Mouse (Mus musculus) forebrain, embryonic 14.5 days (tissue): ENCODE measurements around the gene Tcf12. TPM values are rescaled to one million over a fixed set of nuclear protein-coding genes. Genes with fewer than 3 reads are reported as not detected.

ENCODE experiments used
- ATAC-seq: fragments of 200-750 bp; cut with Nextera tagmentation; 2 replicates; pipeline ENCODE4 v1.8.0; 2017; ENCODE audit warnings: mild to moderate bottlenecking, moderate library complexity
- DNase-seq: peaks from one replicate; pipeline ENCODE4 v3.0.0-alpha.2; 2015; ENCODE audit warnings: low spot score
- H3K27ac ChIP-seq: fragments of 300-500 bp; sonication (generic); 2 replicates; pipeline ENCODE4 v1.5.1; 2014; ENCODE audit warnings: low read depth, mild to moderate bottlenecking, control low read depth, low read length, moderate library complexity
- H3K27me3 ChIP-seq: fragments of 300-500 bp; sonication (generic); replicated peaks from 2 replicates; pipeline ENCODE4 v1.6.1; 2014; ENCODE audit warnings: low read length, control low read depth, mixed read lengths; ENCODE audit not compliant: control insufficient read depth, insufficient read depth
- H3K36me3 ChIP-seq: fragments of 300-500 bp; sonication (generic); 2 replicates; pipeline ENCODE4 v1.6.1; 2014; ENCODE audit warnings: low read length, control low read depth; ENCODE audit not compliant: control insufficient read depth, insufficient read depth
- H3K4me1 ChIP-seq: fragments of 300-500 bp; sonication (generic); 2 replicates; pipeline ENCODE4 v1.6.1; 2014; ENCODE audit warnings: antibody characterized with exemption, low read length, control low read depth; ENCODE audit not compliant: control insufficient read depth, insufficient read depth
- H3K4me2 ChIP-seq: fragments of 300-500 bp; sonication (generic); 2 replicates; pipeline ENCODE4 v1.6.1; 2014; ENCODE audit warnings: mild to moderate bottlenecking, control low read depth, low read length
- H3K4me3 ChIP-seq: fragments of 300-500 bp; sonication (generic); 2 replicates; pipeline ENCODE4 v1.5.1; 2014; ENCODE audit warnings: low read depth, low read length, control low read depth
- H3K9ac ChIP-seq: fragments of 300-500 bp; sonication (generic); 2 replicates; pipeline ENCODE4 v1.6.1; 2014; ENCODE audit warnings: mild to moderate bottlenecking, low read length, control low read depth, moderate library complexity
- H3K9me3 ChIP-seq: fragments of 300-500 bp; sonication (generic); replicated peaks from 2 replicates; pipeline ENCODE4 v1.6.1; 2016; ENCODE audit warnings: low read length, control low read depth, mixed read lengths; ENCODE audit not compliant: control insufficient read depth
- WGBS: fragments of 180-500 bp; shearing (Covaris S2); extraction: QIAGEN DNeasy Blood & Tissue Kit; methylation state at CpG from one replicate; pipeline ENCODE4 v1.1.7; 2014; 5-methylcytosine and 5-hydroxymethylcytosine counted together
- polyA plus RNA-seq: library from polyadenylated mRNA; unstranded; fragments of >200 nt; fragmentation: Nextera tagmentation; extraction: Ambion mirVana; gene quantifications from 2 replicates; pipeline ENCODE4 v1.2.1, GENCODE M21; 2014

The Tcf12 gene
- polyA plus RNA-seq, 1 experiment from 2014 or later = 68.1 TPM

DNA sequence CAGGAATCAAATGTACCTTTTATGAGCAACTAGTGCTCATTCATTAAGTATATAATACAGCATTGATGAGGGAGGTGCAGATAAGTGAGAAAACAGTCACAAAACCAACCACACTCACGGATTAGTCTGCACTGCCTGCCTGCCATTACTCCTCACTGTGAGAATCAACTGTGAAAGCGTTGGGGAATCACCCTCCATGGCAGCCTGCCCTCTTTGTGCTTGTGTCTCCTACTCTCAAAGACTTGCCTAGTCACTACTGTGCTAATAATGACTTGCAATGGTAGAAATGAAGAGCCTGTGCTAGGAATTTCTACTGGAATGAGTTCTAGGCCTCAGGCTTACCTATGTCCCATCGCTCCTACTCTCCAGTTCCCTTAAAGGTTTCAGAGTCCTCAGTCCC, 233.8 kb downstream of the Tcf12 start:
- Histone ChIP-seq H3K9ac (no peak overlapping the region), H3K4me1 (peaks cover 30% of the 10 kb centered on the region), H3K4me2 (no peak overlapping the region), H3K4me3 (no peak overlapping the region), H3K9me3 (no peaks in the 10 kb centered on the region), H3K27ac (no peak overlapping the region), H3K36me3 (peaks cover 23% of the 10 kb centered on the region), H3K27me3 (no peaks in the 10 kb centered on the region)
- peak; percentile 51 for DNase-seq
- no peak for ATAC-seq
- 46% methylated on average over 3 of the region's 3 CpGs for WGBS

DNA sequence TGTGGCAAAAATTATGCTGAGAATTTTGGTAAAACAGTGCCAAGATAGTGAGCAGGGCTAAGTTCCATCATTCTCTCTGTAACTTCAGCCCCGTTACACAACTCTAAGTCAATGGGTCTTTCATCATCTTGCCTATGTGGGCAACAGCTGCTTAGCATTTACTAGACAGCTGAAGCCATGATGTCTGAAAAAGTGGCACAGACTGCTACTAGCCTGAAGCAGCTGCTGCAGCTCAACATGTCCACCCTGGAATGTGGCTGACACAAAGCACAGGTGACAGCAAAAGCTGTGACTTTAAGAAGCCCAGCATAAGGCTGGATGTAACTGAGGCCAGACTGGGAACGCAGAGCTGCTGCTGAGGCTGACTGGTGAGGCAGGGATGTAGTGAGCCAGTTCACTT, 236.9 kb downstream of the Tcf12 start:
- DNase-seq (no peak), ATAC-seq (no peak)
- H3K36me3 ChIP-seq = peaks cover 22% of the 10 kb centered on the region
- no peak overlapping the region for H3K4me2 ChIP-seq
- no peaks in the 10 kb centered on the region for H3K9me3 ChIP-seq
- no peak overlapping the region for H3K4me3 ChIP-seq
- no peak overlapping the region for H3K27ac ChIP-seq
- H3K9ac ChIP-seq = no peak overlapping the region
- H3K4me1 ChIP-seq = peaks cover 15% of the 10 kb centered on the region
- no peaks in the 10 kb centered on the region for H3K27me3 ChIP-seq
- WGBS = 93% methylated on average over 2 of the region's 2 CpGs

DNA sequence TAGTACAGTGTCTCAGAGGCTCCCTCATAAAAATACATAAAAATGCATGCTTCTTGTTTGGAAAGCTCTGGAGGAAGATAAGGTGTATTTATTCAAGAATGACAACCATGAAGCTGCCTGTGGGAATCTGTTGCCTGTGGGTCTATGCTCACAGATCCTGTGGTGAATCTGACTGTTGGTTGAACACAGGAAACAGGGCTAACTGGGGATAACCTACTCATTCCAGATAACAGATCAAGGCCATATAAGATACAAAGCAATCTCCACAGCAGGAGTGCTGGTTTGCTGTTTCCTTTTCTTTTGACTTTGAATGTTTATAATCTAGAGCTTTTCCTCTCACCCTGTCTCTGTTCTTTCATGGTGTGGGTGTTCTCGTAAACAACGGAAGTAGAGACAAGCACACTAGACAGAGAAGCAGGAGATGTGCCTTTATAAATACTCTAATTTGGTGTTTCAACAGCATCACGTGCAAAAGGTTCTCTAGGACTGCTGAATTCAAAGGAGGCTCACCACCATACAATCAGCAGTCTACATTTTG, 237.6 kb downstream of the Tcf12 start:
- ATAC-seq (no peak), DNase-seq (no peak)
- no peaks in the 10 kb centered on the region for H3K27me3 ChIP-seq
- no peak overlapping the region for H3K4me3 ChIP-seq
- H3K4me1 ChIP-seq = peaks cover 12% of the 10 kb centered on the region
- 88% methylated on average over 3 of the region's 3 CpGs for WGBS
- no peak overlapping the region for H3K27ac ChIP-seq
- H3K9ac ChIP-seq = no peak overlapping the region
- H3K4me2 ChIP-seq = no peak overlapping the region
- H3K36me3 ChIP-seq = peaks cover 22% of the 10 kb centered on the region
- H3K9me3 ChIP-seq = no peaks in the 10 kb centered on the region

DNA sequence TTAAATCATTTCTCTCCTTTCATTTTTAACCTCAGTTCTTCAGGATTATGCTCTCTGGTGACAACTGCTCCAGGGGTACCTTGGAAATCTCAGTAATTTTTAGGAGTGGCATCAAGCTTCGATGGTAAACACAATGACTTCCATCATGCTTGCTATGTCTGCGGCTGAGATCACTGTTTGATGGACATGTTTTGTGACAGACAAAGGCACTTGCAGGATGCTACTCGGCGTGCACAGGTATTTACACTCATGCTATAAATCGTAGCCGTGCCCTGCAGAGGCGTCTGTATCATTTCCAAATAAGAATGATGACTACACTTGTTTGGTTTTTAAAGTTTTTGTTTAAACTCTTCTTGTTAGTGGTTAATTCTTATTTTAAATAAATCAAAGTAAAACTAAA, 248.3 kb downstream of the Tcf12 start:
- H3K4me1 ChIP-seq = 0 out of 2 replicates have a peak, but pooled peaks cover 2% of the 10 kb centered on the region
- DNase-seq = no peak
- no peak overlapping the region for H3K27ac ChIP-seq
- H3K4me2 ChIP-seq = no peak overlapping the region
- no peaks in the 10 kb centered on the region for H3K9me3 ChIP-seq
- no peak for ATAC-seq
- H3K36me3 ChIP-seq = peaks cover 28% of the 10 kb centered on the region
- H3K27me3 ChIP-seq = no peaks in the 10 kb centered on the region
- 81% methylated on average over 7 of the region's 7 CpGs for WGBS
- no peak overlapping the region for H3K4me3 ChIP-seq
- H3K9ac ChIP-seq = no peak overlapping the region

DNA sequence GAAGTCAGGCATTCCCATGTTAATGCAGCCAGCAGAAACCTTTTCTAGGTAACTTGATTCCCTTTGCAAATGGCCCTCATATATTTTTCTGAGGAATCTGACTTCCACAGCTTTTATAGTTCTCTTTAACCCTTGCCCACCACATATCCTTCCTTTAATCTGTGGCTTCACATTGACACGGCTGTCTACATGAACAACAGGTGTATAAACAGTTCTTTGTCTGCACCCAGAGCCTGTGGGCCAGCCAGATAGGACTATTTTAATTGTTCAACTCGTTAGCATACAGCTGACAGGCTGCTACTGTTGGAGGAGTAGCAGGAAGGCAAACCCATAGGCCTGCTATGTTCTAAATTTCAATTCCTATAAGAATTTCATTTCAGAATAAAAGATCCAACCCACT, 250.0 kb downstream of the Tcf12 start:
- Histone ChIP-seq H3K4me3 (no peak overlapping the region), H3K27ac (no peak overlapping the region), H3K9me3 (no peaks in the 10 kb centered on the region), H3K27me3 (no peaks in the 10 kb centered on the region), H3K36me3 (peaks cover 30% of the 10 kb centered on the region), H3K4me1 (0 out of 2 replicates have a peak, but pooled peaks cover 2% of the 10 kb centered on the region), H3K4me2 (no peak overlapping the region), H3K9ac (no peak overlapping the region)
- ATAC-seq = no peak
- WGBS = 6% methylated on average over 2 of the region's 2 CpGs
- peak; percentile 48 for DNase-seq

GRCm38 (mm10) chr9:71857926-71858325, 253.7 kb downstream of the Tcf12 start:
- 90% methylated on average over 1 of the region's 1 CpGs for WGBS
- no peak overlapping the region for H3K4me3 ChIP-seq
- peaks cover 56% of the 10 kb centered on the region for H3K36me3 ChIP-seq
- H3K27me3 ChIP-seq = no peaks in the 10 kb centered on the region
- no peak for ATAC-seq
- H3K4me2 ChIP-seq = no peak overlapping the region
- H3K9me3 ChIP-seq = no peaks in the 10 kb centered on the region
- DNase-seq = no peak
- H3K4me1 ChIP-seq = 0 out of 2 replicates have a peak, but pooled peaks cover 2% of the 10 kb centered on the region
- H3K27ac ChIP-seq = no peak overlapping the region
- no peak overlapping the region for H3K9ac ChIP-seq

DNA sequence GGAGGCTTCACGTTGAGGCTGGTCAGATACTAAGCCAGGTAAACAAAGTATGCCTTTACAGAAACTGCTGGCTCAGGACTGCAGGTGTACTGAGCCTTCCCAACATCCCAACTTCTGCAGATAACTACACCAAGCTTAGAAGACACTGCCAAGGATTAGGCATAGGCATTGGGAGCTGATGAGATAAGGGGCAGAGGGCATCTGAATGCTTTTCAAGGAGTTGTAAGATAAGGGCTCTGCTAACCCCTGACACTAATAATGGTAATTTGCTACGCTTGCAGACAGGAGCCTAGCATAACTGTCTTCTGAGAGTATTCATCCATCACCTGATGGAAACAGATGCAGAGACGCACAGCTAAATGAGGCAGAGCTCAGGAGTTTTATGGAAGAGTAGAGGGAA, 257.8 kb downstream of the Tcf12 start:
- no peaks in the 10 kb centered on the region for H3K27me3 ChIP-seq
- H3K4me3 ChIP-seq = no peak overlapping the region
- H3K9me3 ChIP-seq = no peaks in the 10 kb centered on the region
- peaks cover 63% of the 10 kb centered on the region for H3K36me3 ChIP-seq
- H3K4me1 ChIP-seq = no peaks in the 10 kb centered on the region
- 90% methylated on average over 3 of the region's 3 CpGs for WGBS
- no peak overlapping the region for H3K4me2 ChIP-seq
- no peak overlapping the region for H3K27ac ChIP-seq
- DNase-seq (no peak), ATAC-seq (no peak)
- H3K9ac ChIP-seq = no peak overlapping the region

DNA sequence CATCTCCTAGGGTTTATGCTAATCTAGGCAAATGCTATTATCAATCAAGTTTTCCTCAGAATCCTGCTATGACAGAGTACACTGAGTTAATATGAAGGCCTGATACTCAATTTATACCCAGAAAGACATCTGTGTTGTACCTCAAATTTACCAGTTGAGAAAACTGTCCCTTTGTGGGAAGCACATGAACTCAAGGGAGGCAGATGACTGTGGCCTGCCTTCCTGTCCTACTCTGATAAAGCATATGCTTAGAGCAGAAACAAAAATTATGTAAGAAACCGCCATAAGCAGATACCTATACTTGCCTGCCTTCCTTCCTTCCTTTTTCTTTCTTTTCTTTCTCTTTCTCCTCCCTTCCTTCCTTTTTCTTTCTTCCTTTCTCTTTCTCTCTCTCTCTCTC, 261.4 kb downstream of the Tcf12 start:
- no peak overlapping the region for H3K4me3 ChIP-seq
- ATAC-seq (no peak), DNase-seq (no peak)
- no peaks in the 10 kb centered on the region for H3K9me3 ChIP-seq
- H3K27ac ChIP-seq = no peak overlapping the region
- no peaks in the 10 kb centered on the region for H3K4me1 ChIP-seq
- no peaks in the 10 kb centered on the region for H3K27me3 ChIP-seq
- H3K36me3 ChIP-seq = peaks cover 66% of the 10 kb centered on the region
- WGBS = 93% methylated on average over 1 of the region's 1 CpGs
- no peak overlapping the region for H3K9ac ChIP-seq
- H3K4me2 ChIP-seq = no peak overlapping the region

- Histone ChIP-seq H3K4me3 (no peak overlapping the region), H3K9me3 (no peaks in the 10 kb centered on the region), H3K9ac (no peak overlapping the region), H3K27me3 (no peaks in the 10 kb centered on the region), H3K36me3 (peaks cover 61% of the 10 kb centered on the region), H3K27ac (no peak overlapping the region), H3K4me2 (no peak overlapping the region), H3K4me1 (no peaks in the 10 kb centered on the region)
- 96% methylated on average over 3 of the region's 3 CpGs for WGBS
- DNase-seq = no peak
- ATAC-seq = no peak
These were observed 263.3 kb downstream of the Tcf12 start for GRCm38 (mm10) chr9:71848392-71848791.
